Mouse (Mus musculus) heart, adult 2 months (tissue): ENCODE results near the gene Crtc2. TPM values are rescaled to one million over a fixed set of nuclear protein-coding genes. Genes with fewer than 3 reads are reported as not detected.
"Not testable (repeated sequence)": the region's sequence is repeated elsewhere in the genome, so short reads cannot be mapped to it uniquely, and the experiment has no call there.

ENCODE experiments used
- DNase-seq, 2 experiments: peaks; one replicate each; pipeline ENCODE4 v3.0.0; 2021
- H3K27ac ChIP-seq: fragments of 200-600 bp; 2 replicates; pipeline ENCODE4 v1.8.1; 2022
- H3K27me3 ChIP-seq: fragments of 200-500 bp; 2 replicates; pipeline ENCODE4 v1.6.1; 2012; ENCODE audit warnings: mild to moderate bottlenecking, low read length, inconsistent platforms, mixed read lengths; ENCODE audit not compliant: control insufficient read depth, insufficient read depth
- H3K36me3 ChIP-seq: fragments of 200-500 bp; 2 replicates; pipeline ENCODE4 v1.6.1; 2012; ENCODE audit warnings: low read length, inconsistent platforms; ENCODE audit not compliant: control insufficient read depth, insufficient read depth
- H3K4me1 ChIP-seq: fragments of 200-500 bp; 2 replicates; pipeline ENCODE4 v1.6.1; 2011; ENCODE audit warnings: low read length; ENCODE audit not compliant: control insufficient read depth, insufficient read depth
- H3K4me3 ChIP-seq: fragments of 200-600 bp; 2 replicates; pipeline ENCODE4 v1.8.1; 2022
- H3K79me2 ChIP-seq: fragments of 200-500 bp; replicated peaks from 2 replicates; pipeline ENCODE4 v1.6.1; 2012; ENCODE audit warnings: mild to moderate bottlenecking, inconsistent platforms, low read length, moderate library complexity, mixed read lengths; ENCODE audit not compliant: control insufficient read depth, insufficient read depth
- H3K9ac ChIP-seq: fragments of 200-500 bp; 2 replicates; pipeline ENCODE4 v1.6.1; 2012; ENCODE audit warnings: low read depth, mild to moderate bottlenecking, control low read depth, inconsistent platforms, low read length, mixed read lengths
- CTCF ChIP-seq: fragments of 200-600 bp; IDR thresholded peaks from 2 replicates; pipeline ENCODE4 v1.8.1; 2022; ENCODE audit warnings: antibody characterized with exemption, mild to moderate bottlenecking, moderate library complexity
- EP300 ChIP-seq: fragments of 200-500 bp; IDR thresholded peaks from 2 replicates; pipeline ENCODE4 v1.6.1; 2011; ENCODE audit warnings: low read depth, low read length, control low read depth; ENCODE audit not compliant: insufficient read depth
- POLR2A ChIP-seq: fragments of 200-500 bp; IDR thresholded peaks from 2 replicates; pipeline ENCODE4 v1.6.1; 2011; ENCODE audit warnings: mild to moderate bottlenecking, low read depth, low read length, control low read depth; ENCODE audit not compliant: insufficient read depth
- WGBS: fragments of 180-500 bp; shearing (Covaris S2); methylation state at CpG from one replicate; pipeline ENCODE4 v1.1.7; 2018; 5-methylcytosine and 5-hydroxymethylcytosine counted together
- intact Hi-C: fragments of 180-260 bp; cut with DNase I; formaldehyde crosslinking; loops from one replicate; pipeline ENCODE4 v1.15.1; 2025
- polyA plus RNA-seq: library from polyadenylated mRNA; depleted of rRNA; stranded (reverse); fragments of >200 nt; gene quantifications from 2 replicates; pipeline ENCODE4 v1.2.3, GENCODE M21; 2012
- total RNA-seq, 2 experiments: library from RNA; stranded (reverse); gene quantifications; 2 replicates each; pipeline ENCODE4 v1.2.3; 2021

Gene Crtc2
- total and polyA plus RNA-seq, 3 experiments, result 16.6 to 32.9 (median 17.1) TPM

GRCm38 (mm10) chr3:90284150-90284549 is 30.2 kb downstream of the Crtc2 start:
- no peak overlapping the region for H3K4me3 ChIP-seq
- no peak for DNase-seq
- H3K79me2 ChIP-seq, result no peaks in the 10 kb centered on the region
- H3K27ac ChIP-seq, result no peak overlapping the region
- no peaks in the 10 kb centered on the region for H3K27me3 ChIP-seq
- no peak overlapping the region for H3K9ac ChIP-seq
- no peaks in the 10 kb centered on the region for H3K36me3 ChIP-seq
- WGBS, result 93% methylated on average over 2 of the region's 2 CpGs
- no peak for TF ChIP-seq POLR2A
- peak; percentile 43 for TF ChIP-seq CTCF
- intact Hi-C loops, result no loop called here
- H3K4me1 ChIP-seq, result no peaks in the 10 kb centered on the region

DNA sequence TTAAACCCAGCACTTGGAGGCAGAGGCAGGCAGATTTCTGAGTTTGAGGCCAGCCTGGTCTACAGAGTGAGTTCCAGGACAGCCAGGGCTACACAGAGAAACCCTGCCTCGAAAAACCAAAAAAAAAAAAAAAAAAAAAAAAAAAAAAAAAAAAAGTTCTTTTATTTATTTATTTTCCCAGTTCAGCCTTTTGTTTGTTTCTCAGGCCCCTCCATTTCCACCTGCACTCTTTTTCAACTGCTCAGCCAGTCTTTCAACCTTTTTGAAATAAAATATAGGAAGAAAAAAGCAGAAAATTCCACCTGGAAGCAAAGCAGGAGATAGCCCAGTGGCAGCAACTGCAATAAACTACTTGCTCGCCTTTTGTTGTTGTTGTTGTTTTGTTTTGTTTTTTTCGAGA is 35.4 kb downstream of the Crtc2 start:
- H3K9ac ChIP-seq, intact Hi-C loops, H3K4me1 ChIP-seq, H3K27me3 ChIP-seq, H3K4me3 ChIP-seq, H3K79me2 ChIP-seq, H3K36me3 ChIP-seq, H3K27ac ChIP-seq, DNase-seq: not testable (repeated sequence)
- 55% methylated on average over 3 of the region's 3 CpGs for WGBS

GRCm38 (mm10) chr3:90290602-90291001 is 36.6 kb downstream of the Crtc2 start:
- intact Hi-C loops, result loop anchor here (5.0 to 10.0 kb wide), 2 partner anchors 52 to 174 kb away; partner anchors contain the start of gene Npr1
- no peak for TF ChIP-seq EP300
- peak; percentile 57 for TF ChIP-seq CTCF
- TF ChIP-seq POLR2A, result no peak
- Histone ChIP-seq H3K27ac (no peak overlapping the region), H3K27me3 (no peaks in the 10 kb centered on the region), H3K9ac (no peak overlapping the region), H3K4me3 (no peak overlapping the region), H3K79me2 (peaks cover 7% of the 10 kb centered on the region), H3K4me1 (peaks cover 6% of the 10 kb centered on the region), H3K36me3 (peaks cover 17% of the 10 kb centered on the region)
- WGBS, result 82% methylated on average over 1 of the region's 1 CpGs
- DNase-seq, result no peak

- Histone ChIP-seq H3K27me3 (no peaks in the 10 kb centered on the region), H3K79me2 (peaks cover 8% of the 10 kb centered on the region), H3K4me3 (peak overlapping the region; percentile 62), H3K36me3 (peaks cover 21% of the 10 kb centered on the region), H3K27ac (peak overlapping the region; percentile 93), H3K9ac (peak overlapping the region; percentile 77; the same call in 1 of the 2 replicates), H3K4me1 (peaks cover 6% of the 10 kb centered on the region)
- intact Hi-C loops, result loop anchor here (2.0 to 10.0 kb wide), 4 partner anchors 27 to 173 kb away; partner anchors contain the start of genes Dennd4b and Npr1
- no peak for DNase-seq
- TF ChIP-seq CTCF, result no peak
- TF ChIP-seq EP300, result no peak
- no peak for TF ChIP-seq POLR2A
- WGBS, result 17% methylated on average over 2 of the region's 2 CpGs
Observed at GRCm38 (mm10) chr3:90291982-90292344, 38.0 kb downstream of the Crtc2 start.

GRCm38 (mm10) chr3:90292345-90293275 is 38.6 kb downstream of the Crtc2 start, which contains the start of gene Gatad2b:
Gatad2b (plus strand) TSS chr3:90293178.
- H3K4me3 ChIP-seq, result peak within 1 kb of the TSS; percentile 73
- DNase-seq, result peak; percentile 96 to 98
- peaks cover 7% of the 10 kb centered on the region for H3K4me1 ChIP-seq
- WGBS, result under 1% methylated on average over 47 of the region's 47 CpGs
- H3K27ac ChIP-seq, result peak within 1 kb of the TSS; percentile 93
- intact Hi-C loops, result loop anchor here (2.0 to 10.0 kb wide), 4 partner anchors 28 to 172 kb away; partner anchors contain the start of genes Dennd4b and Npr1
- H3K36me3 ChIP-seq, result peaks cover 23% of the 10 kb centered on the region
- H3K79me2 ChIP-seq, result peaks cover 9% of the 10 kb centered on the region
- TF ChIP-seq CTCF (no peak), POLR2A (peak; percentile 77), EP300 (peak; percentile 71; the same call in 1 of the 2 replicates)
- peak within 1 kb of the TSS; percentile 97 for H3K9ac ChIP-seq
- no peaks in the 10 kb centered on the region for H3K27me3 ChIP-seq
